Mouse (Mus musculus): Measurements from ENCODE around the gene Xrn1.
A peak's percentile ranks its signal among the peaks of the same experiment; 100 is the strongest.
"Not testable (repeated sequence)": the region's sequence is repeated elsewhere in the genome, so short reads cannot be mapped to it uniquely, and the experiment has no call there.

Gene Xrn1

GRCm38 (mm10) chr9:95954585-95955461 lies at the start of gene Xrn1:
Xrn1 (plus strand) TSS chr9:95954760.
- peak; percentile 80 to 83 for DNase-seq (ENCODE audit: low spot score in 2 of 2)

GRCm38 (mm10) chr9:95932855-95933254 lies 21.7 kb upstream of the Xrn1 start:
- DNase-seq (ENCODE audit: low spot score in 2 of 2) = no peak

- DNase-seq (ENCODE audit: low spot score in 2 of 2) = no peak
Measured at GRCm38 (mm10) chr9:95953658-95954057, 902 bp upstream of the Xrn1 start.

GRCm38 (mm10) chr9:95954226-95954584 lies 355 bp upstream of the Xrn1 start:
- no peak for DNase-seq (ENCODE audit: low spot score in 2 of 2)

GRCm38 (mm10) chr9:95957611-95958010 lies 3.1 kb downstream of the Xrn1 start:
- DNase-seq (ENCODE audit: low spot score in 2 of 2) = no peak

- DNase-seq (ENCODE audit: low spot score in 2 of 2) = no peak
Measured at GRCm38 (mm10) chr9:95958041-95958730, 3.6 kb downstream of the Xrn1 start.

GRCm38 (mm10) chr9:95958731-95959105 lies 4.2 kb downstream of the Xrn1 start:
- not testable (repeated sequence) for DNase-seq (ENCODE audit: low spot score in 2 of 2)

GRCm38 (mm10) chr9:95959246-95959645 lies 4.7 kb downstream of the Xrn1 start:
- no peak for DNase-seq (ENCODE audit: low spot score in 2 of 2)

GRCm38 (mm10) chr9:95959732-95960428 lies 5.3 kb downstream of the Xrn1 start:
- no peak for DNase-seq (ENCODE audit: low spot score in 2 of 2)

GRCm38 (mm10) chr9:95961058-95961457 lies 6.5 kb downstream of the Xrn1 start:
- no peak for DNase-seq (ENCODE audit: low spot score in 2 of 2)

GRCm38 (mm10) chr9:95964037-95964436 lies 9.5 kb downstream of the Xrn1 start:
- DNase-seq (ENCODE audit: low spot score in 2 of 2) = no peak

GRCm38 (mm10) chr9:95978279-95978678 lies 23.7 kb downstream of the Xrn1 start:
- DNase-seq (ENCODE audit: low spot score in 2 of 2) = no peak

- DNase-seq (ENCODE audit: low spot score in 2 of 2) = no peak
Measured at GRCm38 (mm10) chr9:95979896-95980295, 25.3 kb downstream of the Xrn1 start.

- DNase-seq (ENCODE audit: low spot score in 2 of 2) = no peak
Measured at GRCm38 (mm10) chr9:95992255-95992654, 37.7 kb downstream of the Xrn1 start.

GRCm38 (mm10) chr9:96004455-96004854 lies 49.9 kb downstream of the Xrn1 start:
- DNase-seq (ENCODE audit: low spot score in 2 of 2) = no peak

GRCm38 (mm10) chr9:96010664-96011063 lies 56.1 kb downstream of the Xrn1 start:
- no peak for DNase-seq (ENCODE audit: low spot score in 2 of 2)

- no peak for DNase-seq (ENCODE audit: low spot score in 2 of 2)
Measured at GRCm38 (mm10) chr9:96023921-96024320, 69.4 kb downstream of the Xrn1 start.

- no peak for DNase-seq (ENCODE audit: low spot score in 2 of 2)
Measured at GRCm38 (mm10) chr9:96027913-96028312, 73.4 kb downstream of the Xrn1 start.

- DNase-seq (ENCODE audit: low spot score in 2 of 2) = peak in 1 of 2 experiments; percentile 18
Measured at GRCm38 (mm10) chr9:96028818-96029217, 74.3 kb downstream of the Xrn1 start.

GRCm38 (mm10) chr9:96029886-96030285 lies 75.3 kb downstream of the Xrn1 start:
- no peak for DNase-seq (ENCODE audit: low spot score in 2 of 2)

GRCm38 (mm10) chr9:96035371-96036086 lies 81.0 kb downstream of the Xrn1 start:
- no peak for DNase-seq (ENCODE audit: low spot score in 2 of 2)

- DNase-seq (ENCODE audit: low spot score in 2 of 2) = no peak
Measured at GRCm38 (mm10) chr9:96044214-96044613, 89.7 kb downstream of the Xrn1 start.
